Mouse (Mus musculus) neural tube, embryonic 10.5 days (tissue): Measurements from ENCODE around the gene Gm37240.
"Not testable (repeated sequence)": the region's sequence is repeated elsewhere in the genome, so short reads cannot be mapped to it uniquely, and the experiment has no call there.

Source experiments
- DNase-seq: peaks from one replicate; pipeline ENCODE4 v3.0.0-alpha.2; 2017; ENCODE audit warnings: low spot score; ENCODE audit errors: extremely low spot score

The Gm37240 gene

DNA sequence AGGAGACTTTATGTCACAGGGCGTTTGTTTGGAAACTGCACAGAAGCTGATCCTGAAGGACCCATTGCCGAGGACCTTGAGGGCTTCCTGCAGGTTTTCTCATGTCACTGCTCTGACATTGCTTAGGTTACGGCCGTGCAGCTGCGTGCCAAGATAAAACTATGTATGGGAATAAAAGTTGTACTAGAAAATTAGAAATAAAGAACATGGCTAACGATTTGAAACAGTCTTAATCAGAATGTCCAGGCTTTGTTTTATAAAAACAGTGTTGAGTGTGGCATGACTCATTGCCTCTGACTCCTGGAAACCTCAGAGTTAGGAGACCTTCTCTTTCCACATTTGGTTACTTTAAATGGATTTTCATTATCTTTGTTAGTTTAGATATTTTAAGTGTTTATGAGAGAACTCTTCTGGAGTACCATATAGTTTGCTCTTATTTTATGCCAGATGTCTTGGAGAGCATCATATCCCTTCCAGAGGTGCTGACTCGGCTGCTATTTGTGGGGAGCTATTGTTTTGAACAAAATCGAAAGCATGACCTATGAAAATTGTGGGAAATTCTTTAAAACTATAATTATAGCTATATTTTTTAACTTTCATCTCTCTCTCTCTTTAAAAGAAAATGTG is 960.0 kb downstream of the Gm37240 start:
- no peak for DNase-seq

DNA sequence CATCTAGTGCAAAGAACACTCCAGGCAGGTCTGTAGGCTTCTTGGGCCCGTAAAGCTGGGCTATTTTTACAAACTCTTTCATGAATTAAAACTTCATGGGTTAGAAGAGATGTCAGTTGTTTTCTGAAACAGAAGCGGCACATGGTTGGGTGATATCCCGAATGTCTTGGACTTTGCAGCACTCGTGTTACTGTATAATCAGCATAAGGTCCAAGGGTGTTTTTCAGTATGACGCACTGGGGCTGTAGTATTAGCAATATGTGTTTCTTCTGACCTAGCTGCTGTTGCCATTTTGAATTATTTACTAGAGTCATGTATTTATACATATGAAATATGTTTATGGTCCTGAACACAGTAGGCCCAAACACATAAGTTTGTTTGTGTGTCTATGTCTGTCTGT is 961.2 kb downstream of the Gm37240 start:
- DNase-seq: no peak

DNA sequence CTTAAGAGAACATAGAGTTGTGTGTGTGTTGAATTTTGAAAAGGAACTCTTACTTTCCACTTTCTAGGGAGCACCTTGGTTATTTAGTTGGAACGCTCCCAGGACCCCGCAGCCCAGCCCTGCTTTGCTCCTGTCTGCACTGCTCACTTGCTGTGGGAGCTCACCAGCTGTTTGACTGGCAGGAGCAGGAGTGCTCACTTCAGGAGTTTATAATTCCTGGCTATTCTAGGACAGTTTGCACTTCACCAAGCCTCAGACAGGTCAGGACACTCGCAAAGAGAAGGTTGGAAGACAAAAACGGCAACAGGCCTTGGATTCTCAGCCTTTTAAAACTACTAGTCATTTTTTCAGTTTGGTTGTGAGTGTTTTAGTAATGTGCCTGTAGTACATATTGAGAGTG is 962.1 kb downstream of the Gm37240 start:
- no peak for DNase-seq

DNA sequence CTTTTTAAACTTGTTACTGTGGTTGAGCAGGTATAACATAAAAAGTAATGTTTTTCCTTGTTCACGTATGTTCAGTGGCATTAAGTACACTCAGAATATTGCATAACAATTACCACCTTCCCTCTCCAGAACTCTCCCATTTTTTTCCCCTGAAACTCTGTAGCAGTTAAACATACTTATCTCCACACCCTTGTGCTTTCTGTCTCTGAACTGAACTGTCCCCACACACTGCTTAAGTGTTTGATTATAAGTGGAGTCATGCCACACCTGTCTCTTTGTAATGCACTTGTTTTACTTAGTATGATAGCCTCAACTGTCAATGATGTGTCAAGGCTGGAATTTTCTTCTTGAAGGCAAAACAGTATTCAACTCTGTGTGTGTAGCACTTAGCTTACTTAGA is 963.6 kb downstream of the Gm37240 start:
- DNase-seq: no peak

DNA sequence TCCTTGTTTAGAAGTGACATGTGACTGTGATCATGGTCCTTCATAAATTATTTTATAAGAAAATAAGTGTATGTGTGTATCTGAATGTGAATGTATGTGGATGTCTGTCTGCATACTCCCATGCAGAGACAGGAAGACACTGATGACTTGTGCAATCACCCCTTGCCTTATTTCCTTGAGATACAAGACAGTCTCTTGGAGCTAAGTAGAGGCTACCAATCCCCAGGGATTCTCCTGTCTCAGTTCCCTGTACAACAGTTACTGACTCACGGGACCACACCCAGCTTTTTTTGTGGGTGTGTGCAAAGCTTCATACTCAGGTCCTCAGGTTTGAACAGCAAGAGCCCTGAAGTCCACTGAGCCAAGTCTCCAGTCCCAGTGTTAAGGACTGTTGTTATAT is 964.1 kb downstream of the Gm37240 start:
- DNase-seq: no peak

DNA sequence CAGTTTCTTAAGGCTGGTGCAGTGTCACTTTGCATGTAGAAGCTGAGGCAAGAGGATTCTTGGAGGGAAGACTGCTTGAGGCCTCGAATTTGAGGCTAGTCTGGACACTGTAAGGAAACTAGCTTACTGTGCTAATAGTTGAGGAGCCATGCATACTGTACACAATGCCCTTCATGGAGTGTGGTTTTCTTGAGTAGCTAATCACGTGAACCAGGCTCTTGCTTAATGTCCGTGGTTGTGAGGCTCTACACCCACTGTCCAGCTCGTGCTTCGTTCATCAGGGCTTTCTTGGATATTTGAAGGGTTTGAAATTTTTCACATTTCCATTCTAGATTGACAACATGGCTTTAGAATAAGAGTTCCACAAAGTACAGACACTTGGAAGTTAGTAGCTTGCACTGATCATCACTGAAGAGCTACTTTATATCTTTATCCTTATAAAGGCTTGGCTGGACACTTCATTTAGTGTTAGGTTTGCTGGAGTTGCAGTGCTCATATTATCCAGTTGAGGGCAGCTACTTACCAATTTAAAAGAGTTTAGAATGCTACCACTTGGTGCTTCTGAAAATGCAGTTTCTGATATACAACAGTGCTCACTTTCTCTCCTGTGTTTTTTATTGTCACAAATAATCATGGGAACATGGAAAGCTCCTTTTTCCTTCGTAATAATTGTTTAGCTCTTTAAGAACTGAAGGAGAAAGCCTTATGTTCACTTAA is 965.5 kb downstream of the Gm37240 start:
- DNase-seq: no peak

DNA sequence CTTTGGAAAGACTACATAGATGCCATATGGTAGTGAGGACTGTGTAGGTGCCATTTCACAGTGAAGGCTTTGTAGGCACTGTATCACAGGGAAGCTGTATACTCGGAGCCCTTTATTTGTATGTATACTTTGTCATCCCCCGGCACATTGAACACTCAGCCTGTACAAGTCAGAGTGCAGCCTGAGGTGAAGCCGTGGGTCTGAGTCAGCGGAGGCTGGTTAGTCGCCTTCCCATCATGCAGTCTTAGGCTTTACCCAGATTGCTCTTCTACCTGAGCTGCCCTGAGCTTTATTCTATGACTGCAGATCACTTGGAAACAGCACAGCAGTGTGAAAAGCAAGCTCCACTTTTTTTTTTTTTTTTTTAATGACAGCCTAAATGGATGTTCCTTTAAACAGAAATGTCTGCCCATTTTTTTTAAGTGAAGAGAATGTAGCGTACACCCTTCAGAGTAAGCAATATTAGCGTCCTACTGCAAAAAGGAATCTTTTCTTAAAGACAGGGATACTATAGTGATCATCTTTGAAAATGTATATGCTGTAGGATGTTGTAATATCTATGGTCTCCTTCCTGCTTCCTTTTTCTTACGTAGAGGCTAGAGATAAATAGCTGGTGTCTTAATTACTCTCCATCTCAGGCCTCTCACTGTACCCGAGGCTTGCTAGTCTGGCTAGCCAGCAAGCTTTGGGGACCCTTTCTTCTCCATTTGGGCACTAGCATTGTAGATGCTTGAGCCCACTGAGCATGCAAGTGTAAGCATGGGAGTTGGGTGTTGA is 969.2 kb downstream of the Gm37240 start:
- DNase-seq: no peak

DNA sequence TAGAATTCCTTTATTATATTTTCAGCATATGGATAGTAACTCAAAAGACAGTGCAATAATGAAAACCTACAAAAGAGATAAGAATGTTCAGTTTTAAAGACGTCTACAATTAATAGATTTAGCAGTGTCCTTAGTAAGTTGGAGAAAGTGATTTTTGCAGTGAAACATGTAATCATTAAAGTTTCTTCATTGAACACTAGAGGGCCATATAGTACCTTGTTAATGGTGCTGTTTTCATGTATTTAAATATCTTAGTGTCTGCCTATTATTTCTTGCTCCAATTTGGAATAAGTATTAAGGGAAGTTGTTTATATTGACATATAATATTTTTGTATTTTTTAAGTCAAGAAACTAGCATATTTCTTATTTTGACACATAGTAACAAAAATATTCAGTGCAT is 973.0 kb downstream of the Gm37240 start:
- no peak for DNase-seq

DNA sequence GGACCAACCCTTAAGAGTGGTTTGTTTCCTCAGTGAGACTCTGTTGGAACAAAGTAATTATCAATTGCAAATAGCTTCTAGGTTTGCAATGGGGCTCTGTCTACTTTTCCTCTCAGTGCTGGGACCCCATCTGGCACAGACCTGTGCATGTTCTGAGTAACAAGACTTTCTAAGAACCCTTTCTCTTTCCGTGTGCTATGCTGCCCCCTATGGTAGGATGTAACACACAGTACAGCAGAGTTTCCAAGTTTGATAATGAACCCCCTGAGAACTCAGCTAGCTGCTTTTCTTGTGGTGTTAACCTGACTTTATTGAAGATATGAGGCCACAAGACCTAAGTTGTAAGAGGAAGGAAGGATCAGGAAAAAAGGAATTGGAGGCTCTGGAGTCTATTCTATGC is 980.8 kb downstream of the Gm37240 start:
- DNase-seq: no peak

DNA sequence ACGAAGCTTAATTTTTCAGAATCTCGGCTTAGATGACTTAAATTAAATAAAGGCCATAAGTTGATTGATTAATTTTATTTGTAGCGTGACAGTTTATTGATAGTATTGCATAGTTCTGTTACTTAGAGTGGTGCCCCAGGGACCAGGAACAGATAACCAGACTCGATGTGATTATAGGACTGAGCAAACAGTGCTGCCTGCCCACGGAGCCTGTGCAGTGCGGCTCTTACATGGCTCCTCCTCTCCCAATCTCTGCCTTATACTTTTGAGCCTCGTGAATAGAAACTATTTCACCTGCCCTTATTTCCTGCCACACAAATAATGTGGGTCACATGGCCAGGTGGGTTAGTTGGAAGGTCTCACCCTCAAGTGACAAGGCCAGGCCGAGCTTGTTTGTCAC is 989.4 kb downstream of the Gm37240 start:
- no peak for DNase-seq

DNA sequence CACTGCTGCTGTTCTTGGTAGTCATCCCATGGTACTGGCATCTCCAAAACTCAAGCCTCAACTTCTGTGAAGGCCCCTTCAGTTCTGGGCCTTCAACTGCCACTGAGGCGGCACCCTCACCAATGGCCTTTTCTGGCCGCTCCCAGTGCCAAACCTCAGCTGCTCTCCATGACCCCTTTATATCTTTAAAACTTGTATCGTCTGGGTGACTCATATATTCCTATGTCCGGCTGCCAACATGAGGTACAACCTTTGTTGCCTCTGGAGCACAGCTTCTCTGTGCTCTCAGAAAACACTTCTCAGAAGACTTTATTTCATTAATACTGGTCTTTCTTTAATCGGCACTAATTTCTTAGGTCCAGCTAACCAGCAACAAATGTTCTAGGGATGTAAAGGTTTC is 996.3 kb downstream of the Gm37240 start:
- DNase-seq: no peak

DNA sequence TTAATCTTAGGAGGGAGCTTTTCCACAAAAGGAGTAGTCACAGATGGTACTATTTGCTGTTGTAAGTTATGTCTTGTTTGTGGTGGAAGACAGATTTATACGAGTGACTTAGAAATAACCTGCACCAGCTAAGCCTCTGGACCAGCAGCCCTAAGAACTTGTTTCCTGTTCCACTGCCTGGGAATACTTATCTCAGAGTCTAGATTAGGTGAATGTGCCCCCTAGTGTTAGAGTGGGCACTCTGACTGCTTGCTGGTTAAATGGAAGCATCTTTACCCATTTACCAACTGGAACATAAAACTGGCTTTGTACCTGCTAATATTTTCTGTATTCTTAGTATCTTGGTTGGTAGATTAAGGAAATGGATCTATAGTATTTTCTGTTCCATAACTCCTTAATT is 997.7 kb downstream of the Gm37240 start:
- DNase-seq: no peak

DNA sequence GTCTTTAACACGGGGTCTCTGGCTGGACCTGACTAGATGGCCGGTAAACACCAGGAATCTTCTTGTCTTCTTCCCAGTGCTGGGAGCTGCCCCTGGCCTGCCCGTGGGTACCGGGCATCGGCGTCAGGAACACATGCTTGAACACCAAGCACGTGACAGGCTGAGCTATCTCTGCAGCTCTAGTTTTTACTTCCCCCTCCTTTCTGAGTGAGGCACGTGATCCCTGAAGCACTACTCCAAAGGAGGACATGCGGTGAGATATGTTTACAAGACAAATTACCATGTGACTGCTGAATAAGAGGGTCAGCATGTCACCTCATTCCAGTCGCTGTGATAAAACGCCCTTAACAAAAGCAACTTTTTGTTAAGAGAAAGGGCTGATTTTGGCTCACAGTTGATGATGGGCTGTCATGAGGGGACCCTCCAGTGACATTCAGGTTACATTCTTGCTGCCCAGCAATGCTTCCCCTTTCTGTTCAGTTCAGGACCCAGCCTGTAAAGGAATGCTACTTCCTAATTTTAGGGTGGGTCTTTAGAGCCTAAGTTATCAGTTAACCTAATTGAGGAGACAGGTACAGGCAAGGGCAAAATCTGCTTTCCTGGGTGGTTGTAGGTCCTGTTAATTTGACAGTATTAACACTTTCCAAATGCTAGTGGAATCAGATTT is 1003.4 kb downstream of the Gm37240 start:
- DNase-seq: peak; percentile 26

DNA sequence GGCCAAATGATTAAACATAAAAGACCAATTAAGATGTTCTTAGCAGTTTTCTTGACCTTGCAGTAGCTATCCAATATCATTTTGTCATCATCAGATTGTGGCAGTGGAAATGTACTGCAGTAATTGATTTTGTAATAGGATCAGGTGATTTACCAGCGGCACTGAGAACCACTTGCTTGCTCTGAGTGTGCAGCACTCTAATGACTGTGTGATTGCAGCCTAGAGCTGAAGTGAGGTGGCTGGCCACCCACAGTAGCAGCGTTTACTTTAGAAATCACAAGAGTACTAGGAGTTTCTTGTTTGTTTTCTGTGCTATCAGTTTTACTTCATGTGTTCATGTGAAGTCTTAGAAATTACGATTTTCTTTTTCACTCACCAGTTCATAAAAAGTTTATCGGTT is 1011.1 kb downstream of the Gm37240 start:
- DNase-seq: no peak

DNA sequence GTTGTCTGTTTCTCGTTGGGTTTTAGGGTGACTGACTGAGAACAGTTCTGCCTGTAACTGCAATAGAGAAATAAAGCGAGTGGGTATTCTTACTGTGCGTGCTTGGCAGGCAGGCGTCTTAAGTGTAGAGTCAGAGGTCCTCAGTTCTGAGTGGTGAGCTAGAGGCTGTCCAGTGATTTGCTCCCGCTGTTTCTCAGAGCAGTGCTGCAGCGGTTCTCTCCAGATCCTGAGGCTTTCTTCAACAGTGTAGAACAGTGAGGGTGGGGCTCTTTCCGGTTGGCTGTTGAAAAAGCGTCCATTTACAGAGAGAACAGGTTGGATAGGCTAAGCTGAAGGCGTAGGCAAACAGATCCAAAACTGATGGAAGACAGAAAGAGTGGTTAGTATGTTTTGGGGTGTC is 1012.0 kb downstream of the Gm37240 start:
- DNase-seq: no peak

DNA sequence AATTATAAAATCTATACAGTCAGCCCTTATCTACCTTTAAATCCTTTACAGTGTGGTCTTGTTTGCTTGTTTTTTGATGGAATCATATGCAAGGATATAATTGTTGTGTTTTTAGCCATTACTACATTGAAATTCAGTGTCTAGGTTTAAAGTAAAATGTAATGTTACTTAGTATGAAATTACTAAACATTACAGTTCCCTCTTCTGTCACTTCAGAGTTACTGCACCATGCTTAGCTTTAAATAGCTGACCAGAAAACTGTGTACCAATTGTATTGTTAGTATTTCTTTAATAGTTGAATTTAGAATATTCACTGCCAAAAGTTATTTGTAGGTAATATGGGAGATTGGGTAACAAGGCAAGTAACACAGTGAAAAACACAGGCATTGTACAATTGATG is 1017.2 kb downstream of the Gm37240 start:
- DNase-seq: no peak

DNA sequence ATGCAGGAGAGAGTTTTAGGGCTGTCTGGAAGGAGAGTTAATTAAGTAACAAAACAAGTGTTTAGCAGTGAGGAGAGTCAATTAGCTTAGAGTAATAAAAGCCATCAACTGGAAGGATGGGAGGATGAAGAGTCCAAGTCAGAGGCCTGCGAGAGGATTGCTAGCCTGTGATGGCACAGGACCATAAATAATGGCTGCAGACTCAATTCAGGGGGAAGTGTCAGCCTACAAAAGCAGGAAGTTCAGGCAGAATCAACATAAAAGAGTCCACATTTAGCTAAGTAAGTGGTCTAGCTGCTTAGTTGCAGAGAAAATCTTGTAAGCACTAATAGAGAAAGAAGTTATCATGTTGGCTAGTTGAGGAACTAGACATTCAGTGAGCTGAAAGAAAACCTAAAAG is 1019.3 kb downstream of the Gm37240 start:
- no peak for DNase-seq

DNA sequence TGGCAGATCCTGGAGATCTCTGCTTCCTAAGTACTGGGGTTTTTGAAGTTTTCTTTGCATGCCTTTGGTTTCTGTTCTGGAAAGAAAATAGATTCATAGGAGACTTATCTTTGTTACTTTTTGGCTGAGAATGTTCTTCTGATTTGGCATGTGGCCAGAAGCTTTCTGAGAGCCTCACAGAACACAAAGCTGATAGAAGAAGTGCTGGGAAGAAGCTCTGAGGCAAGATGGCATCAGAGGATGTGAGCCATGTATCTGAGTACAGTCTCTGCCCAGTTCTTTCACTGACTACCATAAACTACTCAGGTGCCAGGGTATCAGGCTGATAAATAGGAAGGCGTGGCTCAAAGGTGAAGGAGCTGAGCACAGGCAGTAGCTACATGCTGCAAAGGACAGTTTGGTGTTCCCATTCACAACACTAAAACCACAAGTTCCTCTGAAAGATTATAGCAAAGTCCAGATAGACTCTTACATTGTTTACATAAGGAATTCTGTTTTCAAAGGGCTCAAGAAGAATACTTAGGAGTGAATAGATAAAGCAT is 1019.8 kb downstream of the Gm37240 start:
- no peak for DNase-seq

DNA sequence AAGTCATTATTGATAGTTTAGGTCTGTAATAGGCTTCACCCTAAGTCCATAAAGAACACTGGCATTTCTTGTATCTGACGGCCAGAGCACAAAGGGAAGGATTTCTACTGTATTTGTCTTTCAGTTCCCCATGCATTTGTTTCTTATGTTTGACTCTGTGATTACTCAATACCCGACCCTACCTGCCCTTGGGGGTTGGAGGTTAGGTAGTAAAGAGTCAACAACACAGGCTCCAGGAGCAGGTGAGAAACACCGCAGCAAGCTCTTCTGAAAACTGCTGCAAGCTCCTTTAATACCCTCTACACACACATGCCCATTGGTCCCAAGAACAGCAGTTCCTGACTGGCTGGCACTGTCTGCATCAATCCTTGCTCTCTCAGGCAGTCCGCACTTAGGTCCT is 1020.5 kb downstream of the Gm37240 start:
- DNase-seq: no peak

DNA sequence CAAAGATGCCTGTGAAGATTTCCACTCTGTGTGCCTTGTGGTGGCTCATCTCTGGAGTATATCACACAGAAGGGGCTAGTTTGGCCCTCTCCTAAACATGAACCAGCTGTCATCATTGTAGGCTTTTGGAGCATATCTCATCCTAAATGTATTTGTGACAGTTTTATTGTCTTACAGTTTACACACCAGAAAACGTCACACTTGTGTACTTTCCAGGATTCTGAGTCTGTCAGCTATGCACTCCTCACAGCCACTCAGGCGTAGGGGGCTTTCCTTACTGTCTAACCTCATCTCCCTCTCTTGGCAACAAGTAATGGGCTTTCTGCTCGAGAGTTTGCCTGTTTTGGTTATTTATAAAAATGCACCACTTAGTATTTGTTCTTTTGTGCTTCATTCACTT is 1021.6 kb downstream of the Gm37240 start:
- DNase-seq: no peak

DNA sequence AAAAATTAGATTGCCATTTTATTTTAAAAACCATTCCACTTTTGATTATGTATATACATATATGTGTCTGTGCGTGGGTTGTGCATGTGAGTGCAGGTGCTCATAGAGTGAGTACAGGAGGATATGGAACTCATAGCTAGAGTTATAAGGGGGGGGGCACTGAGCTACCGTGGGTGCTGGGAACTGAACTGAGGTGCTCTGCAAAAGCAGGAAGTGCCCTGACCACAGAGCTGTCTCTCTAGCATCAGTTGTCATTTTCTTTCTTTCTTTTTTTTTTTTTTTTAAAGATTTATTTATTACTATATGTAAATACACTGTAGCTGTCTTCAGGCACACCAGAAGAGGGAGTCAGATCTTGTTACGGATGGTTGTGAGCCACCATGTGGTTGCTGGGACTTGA is 1025.5 kb downstream of the Gm37240 start:
- DNase-seq: not testable (repeated sequence)

DNA sequence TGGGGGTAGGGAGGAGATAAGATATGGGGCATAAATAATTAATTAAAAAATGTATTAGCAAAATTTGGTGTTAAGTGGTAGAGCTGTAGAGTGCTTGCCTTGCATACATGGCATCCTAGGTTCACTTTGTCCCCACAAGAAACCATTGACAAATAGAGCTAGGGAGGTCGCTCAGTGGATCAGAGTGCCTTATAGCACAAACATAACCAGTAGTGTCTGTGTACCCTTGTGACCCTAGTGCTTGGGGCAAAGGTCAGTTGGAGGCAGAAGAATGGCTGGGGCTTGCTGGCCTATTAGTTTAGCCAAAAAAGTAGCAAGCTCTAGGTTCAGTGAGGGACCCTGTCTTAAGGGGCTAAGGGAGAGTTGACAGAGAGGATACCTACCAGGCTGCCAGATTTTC is 1026.6 kb downstream of the Gm37240 start:
- DNase-seq: no peak
